Mouse (Mus musculus): ENCODE data around the gene Kcnip3. TPM values are rescaled to one million over a fixed set of nuclear protein-coding genes. Genes with fewer than 3 reads are reported as not detected.

Gene Kcnip3
- polyA plus RNA-seq, 1 experiment from 2014 or later, result 14.2 TPM

DNA sequence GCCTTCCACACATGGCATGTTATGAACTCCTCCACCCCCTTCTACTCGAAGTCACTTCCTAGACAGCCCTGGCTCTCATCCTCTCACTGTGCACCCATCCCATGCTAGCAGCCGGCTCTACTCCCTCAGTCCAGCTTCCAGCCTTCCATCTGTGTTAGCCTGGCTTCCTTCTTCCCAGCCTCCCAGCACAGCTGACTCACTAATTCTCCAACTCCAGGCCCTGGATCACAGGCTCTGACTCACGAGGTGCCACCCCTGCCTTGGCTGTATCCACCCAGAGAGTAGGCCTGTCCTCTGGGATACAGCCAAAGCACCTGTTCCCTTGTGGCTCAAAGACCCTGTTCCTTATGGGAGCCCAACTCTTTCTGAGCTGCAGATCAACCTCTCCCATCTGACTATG, 15.7 kb upstream of the Kcnip3 start:
- H3K27ac ChIP-seq, result no peak overlapping the region
- no peaks in the 10 kb centered on the region for H3K4me1 ChIP-seq (replicated peaks; ENCODE audit: control insufficient read depth, insufficient read depth, low read length)
- H3K27me3 ChIP-seq (ENCODE audit: control insufficient read depth, insufficient read depth, low read length), result peaks cover 39% of the 10 kb centered on the region
- no peak overlapping the region for H3K4me3 ChIP-seq (replicated peaks; ENCODE audit: low read length)
- H3K9ac ChIP-seq, result no peak overlapping the region
- H3K36me3 ChIP-seq (replicated peaks; ENCODE audit: control insufficient read depth, insufficient read depth), result no peaks in the 10 kb centered on the region
- no peak overlapping the region for H3K4me2 ChIP-seq (replicated peaks)
- no peak for ATAC-seq (ENCODE audit: low FRiP score)
- DNase-seq (ENCODE audit: low spot score), result no peak
- 76% methylated on average over 3 of the region's 3 CpGs for WGBS
- no peaks in the 10 kb centered on the region for H3K9me3 ChIP-seq (ENCODE audit: control insufficient read depth, low read length)

DNA sequence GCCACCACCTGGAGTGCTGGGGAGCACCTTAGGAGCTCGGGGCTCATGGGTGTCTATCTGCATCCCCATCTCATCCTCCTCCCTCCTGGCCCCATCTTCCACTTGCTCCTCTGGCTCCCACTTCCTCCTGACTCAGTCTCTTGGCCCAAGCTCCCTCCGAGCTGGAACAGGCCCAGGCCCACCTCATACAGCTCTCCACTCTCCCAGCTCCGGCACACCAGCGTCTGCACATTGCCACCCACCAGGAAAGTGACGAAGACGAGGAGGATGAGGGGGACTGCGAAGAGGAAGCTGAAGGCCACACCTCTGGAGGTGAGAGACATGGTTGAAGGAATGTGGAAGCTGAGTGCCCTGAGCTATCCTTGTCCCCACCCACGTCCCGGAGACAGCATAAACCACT, 13.5 kb upstream of the Kcnip3 start:
- no peaks in the 10 kb centered on the region for H3K9me3 ChIP-seq (ENCODE audit: control insufficient read depth, low read length)
- H3K4me1 ChIP-seq (replicated peaks; ENCODE audit: control insufficient read depth, insufficient read depth, low read length), result no peaks in the 10 kb centered on the region
- ATAC-seq (ENCODE audit: low FRiP score) (no peak), DNase-seq (ENCODE audit: low spot score) (no peak)
- peaks cover 17% of the 10 kb centered on the region for H3K27me3 ChIP-seq (ENCODE audit: control insufficient read depth, insufficient read depth, low read length)
- H3K4me2 ChIP-seq (replicated peaks), result no peak overlapping the region
- 86% methylated on average over 9 of the region's 9 CpGs for WGBS
- H3K4me3 ChIP-seq (replicated peaks; ENCODE audit: low read length), result no peak overlapping the region
- no peak overlapping the region for H3K9ac ChIP-seq
- H3K27ac ChIP-seq, result no peak overlapping the region
- no peaks in the 10 kb centered on the region for H3K36me3 ChIP-seq (replicated peaks; ENCODE audit: control insufficient read depth, insufficient read depth)

DNA sequence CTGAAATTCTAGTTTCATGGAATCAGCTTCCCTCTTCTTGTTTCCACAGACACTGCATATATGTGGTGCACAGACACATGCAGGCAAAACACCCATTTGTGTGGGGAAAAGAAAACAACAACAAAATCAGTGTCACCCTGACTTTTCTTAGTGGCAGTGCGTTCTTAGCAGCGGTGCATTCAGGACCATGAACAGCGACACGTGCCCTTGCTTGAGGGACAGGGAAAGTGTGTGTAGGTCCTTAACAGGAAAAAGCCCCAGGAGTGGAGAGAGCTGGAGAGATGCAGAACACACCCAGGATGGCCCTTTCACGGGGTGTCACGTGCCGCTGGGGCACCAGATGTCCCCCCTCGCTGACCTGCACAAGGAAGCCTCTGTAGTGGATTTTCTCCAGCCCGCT, 10.5 kb upstream of the Kcnip3 start:
- no peaks in the 10 kb centered on the region for H3K27me3 ChIP-seq (ENCODE audit: control insufficient read depth, insufficient read depth, low read length)
- no peaks in the 10 kb centered on the region for H3K9me3 ChIP-seq (ENCODE audit: control insufficient read depth, low read length)
- ATAC-seq (ENCODE audit: low FRiP score) (no peak), DNase-seq (ENCODE audit: low spot score) (no peak)
- no peaks in the 10 kb centered on the region for H3K36me3 ChIP-seq (replicated peaks; ENCODE audit: control insufficient read depth, insufficient read depth)
- H3K27ac ChIP-seq, result no peak overlapping the region
- no peak overlapping the region for H3K4me2 ChIP-seq (replicated peaks)
- no peak overlapping the region for H3K4me3 ChIP-seq (replicated peaks; ENCODE audit: low read length)
- H3K4me1 ChIP-seq (replicated peaks; ENCODE audit: control insufficient read depth, insufficient read depth, low read length), result no peaks in the 10 kb centered on the region
- WGBS, result 17% methylated on average over 9 of the region's 9 CpGs
- no peak overlapping the region for H3K9ac ChIP-seq

DNA sequence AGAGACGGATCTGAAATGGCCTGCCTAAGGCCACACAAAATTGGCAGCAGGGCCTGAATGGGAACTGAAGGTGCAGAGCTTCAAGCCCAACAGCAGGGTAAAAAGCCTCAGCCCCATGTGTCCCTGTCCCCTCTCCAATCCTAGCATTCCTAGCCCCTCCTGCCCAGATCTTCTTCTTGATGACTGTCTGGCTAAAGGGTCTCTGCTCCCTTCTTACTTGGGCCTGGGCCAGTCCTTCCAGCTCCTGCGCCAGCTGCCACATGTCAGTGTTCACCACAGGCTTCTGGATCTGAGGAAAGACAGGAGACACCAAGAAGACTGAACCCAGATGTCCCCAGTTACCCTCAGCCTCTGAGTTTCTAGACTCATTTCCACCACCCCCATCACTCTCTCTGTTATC, 9.7 kb upstream of the Kcnip3 start:
- H3K36me3 ChIP-seq (replicated peaks; ENCODE audit: control insufficient read depth, insufficient read depth), result no peaks in the 10 kb centered on the region
- no peaks in the 10 kb centered on the region for H3K27me3 ChIP-seq (ENCODE audit: control insufficient read depth, insufficient read depth, low read length)
- H3K9me3 ChIP-seq (ENCODE audit: control insufficient read depth, low read length), result no peaks in the 10 kb centered on the region
- no peak for DNase-seq (ENCODE audit: low spot score)
- H3K9ac ChIP-seq, result no peak overlapping the region
- no peak for ATAC-seq (ENCODE audit: low FRiP score)
- 89% methylated on average over 2 of the region's 2 CpGs for WGBS
- H3K4me2 ChIP-seq (replicated peaks), result no peak overlapping the region
- H3K27ac ChIP-seq, result no peak overlapping the region
- H3K4me3 ChIP-seq (replicated peaks; ENCODE audit: low read length), result no peak overlapping the region
- no peaks in the 10 kb centered on the region for H3K4me1 ChIP-seq (replicated peaks; ENCODE audit: control insufficient read depth, insufficient read depth, low read length)

DNA sequence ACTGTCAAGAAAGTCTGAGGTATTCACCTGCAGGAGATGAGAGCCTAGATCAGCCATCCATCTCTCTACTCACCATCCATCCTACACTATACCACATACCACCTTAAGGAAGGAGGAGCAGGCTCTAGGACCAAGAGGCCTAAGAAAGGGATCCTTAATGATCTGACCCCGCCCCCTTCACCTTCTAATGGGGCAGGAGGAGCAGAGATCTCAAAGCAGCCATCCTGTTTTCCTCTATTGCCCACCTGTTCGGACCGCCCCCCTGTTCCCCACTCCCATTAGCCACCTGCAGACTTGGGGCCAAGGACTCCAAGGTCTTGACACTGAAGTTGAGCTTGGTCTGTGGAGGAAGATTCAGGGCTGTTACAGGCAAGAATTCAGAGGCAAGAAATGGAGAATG, 8.5 kb upstream of the Kcnip3 start:
- no peaks in the 10 kb centered on the region for H3K9me3 ChIP-seq (ENCODE audit: control insufficient read depth, low read length)
- no peak for DNase-seq (ENCODE audit: low spot score)
- H3K4me1 ChIP-seq (replicated peaks; ENCODE audit: control insufficient read depth, insufficient read depth, low read length), result no peaks in the 10 kb centered on the region
- H3K9ac ChIP-seq, result no peak overlapping the region
- H3K27me3 ChIP-seq (ENCODE audit: control insufficient read depth, insufficient read depth, low read length), result no peaks in the 10 kb centered on the region
- H3K36me3 ChIP-seq (replicated peaks; ENCODE audit: control insufficient read depth, insufficient read depth), result no peaks in the 10 kb centered on the region
- H3K27ac ChIP-seq, result no peak overlapping the region
- no peak overlapping the region for H3K4me2 ChIP-seq (replicated peaks)
- no peak for ATAC-seq (ENCODE audit: low FRiP score)
- WGBS, result 81% methylated on average over 3 of the region's 3 CpGs
- H3K4me3 ChIP-seq (replicated peaks; ENCODE audit: low read length), result no peak overlapping the region

DNA sequence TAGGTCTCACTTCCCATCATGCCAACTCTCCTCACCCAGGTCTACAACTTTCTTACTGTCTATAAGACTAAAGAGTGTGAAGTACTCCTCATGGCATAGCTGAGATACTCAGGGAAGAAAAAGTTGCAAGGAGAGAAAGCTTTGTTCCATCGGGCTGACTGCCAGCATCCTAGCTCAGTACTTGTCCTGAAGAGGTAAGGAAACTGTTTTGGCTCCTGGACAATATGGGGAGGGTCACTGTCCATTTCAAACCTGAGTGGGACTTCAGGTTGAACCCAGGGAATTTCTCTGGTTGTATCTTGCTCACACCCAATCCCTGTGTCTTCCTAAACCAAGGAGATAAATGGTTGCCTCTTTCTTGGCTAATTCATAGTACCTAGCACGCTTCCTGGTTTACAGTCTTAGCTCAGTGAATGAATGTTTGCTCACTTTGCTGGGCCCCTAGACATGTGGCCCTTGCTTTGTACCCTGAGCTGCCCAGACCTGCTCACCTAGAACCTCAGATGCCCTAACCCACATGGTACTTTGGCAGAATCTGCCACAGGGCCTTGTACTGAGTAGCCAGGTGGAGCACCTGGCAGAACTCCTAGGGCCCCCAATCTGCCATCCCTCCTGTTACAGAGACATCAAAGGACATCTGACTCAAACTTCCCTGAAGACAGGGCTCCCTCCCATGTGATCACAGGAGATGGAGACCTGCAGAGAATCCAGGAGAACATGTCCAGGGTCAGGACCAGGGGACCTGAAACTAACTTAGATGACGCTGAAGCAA, 3.3 kb upstream of the Kcnip3 start:
- peaks cover 21% of the 10 kb centered on the region for H3K4me1 ChIP-seq (replicated peaks; ENCODE audit: control insufficient read depth, insufficient read depth, low read length)
- ATAC-seq (ENCODE audit: low FRiP score), result no peak
- 85% methylated on average over 3 of the region's 3 CpGs for WGBS
- no peak overlapping the region for H3K27ac ChIP-seq
- H3K9me3 ChIP-seq (ENCODE audit: control insufficient read depth, low read length), result no peaks in the 10 kb centered on the region
- no peaks in the 10 kb centered on the region for H3K36me3 ChIP-seq (replicated peaks; ENCODE audit: control insufficient read depth, insufficient read depth)
- H3K4me2 ChIP-seq (replicated peaks), result no peak overlapping the region
- H3K9ac ChIP-seq, result no peak overlapping the region
- no peak for DNase-seq (ENCODE audit: low spot score)
- H3K27me3 ChIP-seq (ENCODE audit: control insufficient read depth, insufficient read depth, low read length), result no peaks in the 10 kb centered on the region
- H3K4me3 ChIP-seq (replicated peaks; ENCODE audit: low read length), result no peak overlapping the region

DNA sequence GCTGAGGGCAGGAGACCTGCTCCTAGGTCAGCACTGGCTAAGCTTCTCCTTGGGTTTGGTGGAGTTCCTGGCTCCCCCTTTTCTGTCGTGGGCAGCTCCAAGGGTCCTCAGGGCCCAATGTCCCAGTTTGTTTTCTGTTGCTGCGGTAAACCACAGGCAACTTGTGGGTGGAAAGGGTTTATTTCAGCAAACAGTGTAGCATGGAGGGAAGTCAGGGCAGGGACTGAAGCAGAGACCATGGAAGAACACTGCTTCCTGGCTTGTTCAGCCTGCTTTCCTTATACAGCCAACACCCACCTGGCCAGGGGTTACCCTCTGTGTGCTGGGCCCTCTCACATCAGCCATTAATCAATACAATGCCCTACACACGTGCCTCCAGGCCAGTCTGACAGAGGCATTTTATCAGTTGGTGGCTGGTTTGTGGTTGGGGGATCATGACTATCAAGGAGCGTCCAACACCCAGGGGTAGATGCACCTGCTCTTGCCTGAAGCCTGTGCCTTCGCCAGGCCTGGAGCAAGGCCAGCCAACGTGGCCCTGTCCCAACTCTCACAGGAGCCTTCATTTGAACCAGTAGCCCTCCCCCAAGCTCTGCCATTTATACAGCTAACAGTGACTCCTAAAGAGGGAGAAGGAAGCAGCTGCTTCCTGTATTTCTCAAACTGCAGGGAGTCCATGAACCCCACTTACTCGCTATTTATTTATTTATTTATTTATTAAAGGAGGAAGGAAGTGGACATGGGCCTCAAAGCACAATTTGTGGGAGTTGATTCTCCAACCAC, 2.2 kb upstream of the Kcnip3 start:
- no peak overlapping the region for H3K4me2 ChIP-seq (replicated peaks)
- no peaks in the 10 kb centered on the region for H3K27me3 ChIP-seq (ENCODE audit: control insufficient read depth, insufficient read depth, low read length)
- ATAC-seq (ENCODE audit: low FRiP score) (no peak), DNase-seq (ENCODE audit: low spot score) (no peak)
- peaks cover 31% of the 10 kb centered on the region for H3K4me1 ChIP-seq (replicated peaks; ENCODE audit: control insufficient read depth, insufficient read depth, low read length)
- no peaks in the 10 kb centered on the region for H3K36me3 ChIP-seq (replicated peaks; ENCODE audit: control insufficient read depth, insufficient read depth)
- H3K9me3 ChIP-seq (ENCODE audit: control insufficient read depth, low read length), result no peaks in the 10 kb centered on the region
- H3K27ac ChIP-seq, result no peak overlapping the region
- no peak overlapping the region for H3K4me3 ChIP-seq (replicated peaks; ENCODE audit: low read length)
- H3K9ac ChIP-seq, result no peak overlapping the region
- 58% methylated on average over 7 of the region's 7 CpGs for WGBS

DNA sequence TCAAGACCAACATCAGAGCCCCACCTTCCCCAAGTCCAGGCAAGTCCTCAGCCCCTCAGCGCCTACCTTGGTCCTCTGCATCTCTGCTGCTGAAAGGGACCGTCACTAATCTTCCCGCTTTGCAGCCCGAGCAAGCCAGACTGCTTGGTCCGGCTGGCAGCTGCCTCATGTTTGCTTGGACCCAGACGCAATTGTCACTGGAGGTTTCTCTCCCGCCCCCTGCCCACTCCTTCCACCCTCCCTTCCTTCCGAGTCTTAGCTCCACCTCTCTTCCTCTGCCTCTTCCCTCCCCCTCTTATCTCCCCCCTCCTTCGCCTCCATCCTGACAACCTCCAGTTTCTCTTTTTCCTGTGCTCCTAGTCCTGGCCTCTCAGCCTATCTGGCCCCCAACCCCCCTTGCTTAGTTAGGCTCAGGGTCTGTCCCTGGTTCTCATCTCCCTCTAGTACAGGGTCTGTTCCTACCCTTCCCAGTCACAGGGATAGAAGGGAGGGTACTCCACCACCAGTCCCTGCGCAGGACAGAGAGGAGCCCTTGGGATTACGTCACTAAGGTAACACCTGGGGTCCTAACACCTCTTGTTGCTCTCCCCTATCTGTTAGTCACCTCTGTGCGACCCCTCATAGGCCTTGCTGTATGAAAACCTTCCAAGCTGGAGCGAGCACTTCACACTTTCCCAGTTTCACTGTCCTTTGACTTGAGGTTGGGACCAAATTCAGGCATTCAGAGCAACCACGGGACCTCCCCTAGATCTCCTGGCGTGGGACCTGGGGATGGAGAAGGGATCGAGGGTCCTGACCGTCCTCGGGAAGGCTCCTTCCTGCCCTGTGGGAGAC, 505 bp downstream of the Kcnip3 start:
- Histone ChIP-seq H3K36me3 (replicated peaks; ENCODE audit: control insufficient read depth, insufficient read depth) (no peaks in the 10 kb centered on the region), H3K27me3 (ENCODE audit: control insufficient read depth, insufficient read depth, low read length) (no peaks in the 10 kb centered on the region), H3K27ac (peak overlapping the region; percentile 82), H3K4me2 (replicated peaks) (peak overlapping the region; percentile 70), H3K4me3 (replicated peaks; ENCODE audit: low read length) (peak overlapping the region; percentile 38), H3K4me1 (replicated peaks; ENCODE audit: control insufficient read depth, insufficient read depth, low read length) (peaks cover 34% of the 10 kb centered on the region), H3K9ac (peak overlapping the region; percentile 70), H3K9me3 (ENCODE audit: control insufficient read depth, low read length) (no peaks in the 10 kb centered on the region)
- WGBS, result under 1% methylated on average over 18 of the region's 18 CpGs
- peak; percentile 43 for DNase-seq (ENCODE audit: low spot score)
- peak; percentile 68 for ATAC-seq (ENCODE audit: low FRiP score)

DNA sequence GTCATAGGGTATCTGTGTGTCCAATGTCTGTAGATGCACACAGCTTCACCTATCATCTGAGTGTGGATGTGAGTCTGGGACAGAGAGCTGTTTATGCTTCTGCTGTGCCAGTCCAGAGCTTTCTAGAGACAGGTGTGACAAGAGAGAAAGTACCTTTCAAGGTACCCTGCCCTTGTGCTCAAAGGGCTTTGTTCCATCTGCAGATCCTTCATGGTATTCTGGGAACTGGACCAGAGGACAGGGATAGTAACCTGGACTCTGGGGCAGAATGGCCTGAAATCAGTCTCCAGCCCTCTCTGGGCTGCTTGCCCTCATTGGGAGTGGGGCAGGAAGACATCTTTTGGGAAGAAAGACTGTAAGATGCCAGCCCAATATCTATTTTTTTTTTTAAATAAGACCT, 1.8 kb downstream of the Kcnip3 start:
- Histone ChIP-seq H3K27ac (no peak overlapping the region), H3K4me2 (replicated peaks) (peak overlapping the region; percentile 70), H3K4me3 (replicated peaks; ENCODE audit: low read length) (peak overlapping the region; percentile 38; the same call in 1 of the 2 replicates), H3K9me3 (ENCODE audit: control insufficient read depth, low read length) (no peaks in the 10 kb centered on the region), H3K27me3 (ENCODE audit: control insufficient read depth, insufficient read depth, low read length) (no peaks in the 10 kb centered on the region), H3K4me1 (replicated peaks; ENCODE audit: control insufficient read depth, insufficient read depth, low read length) (peaks cover 34% of the 10 kb centered on the region), H3K9ac (no peak overlapping the region), H3K36me3 (replicated peaks; ENCODE audit: control insufficient read depth, insufficient read depth) (no peaks in the 10 kb centered on the region)
- no peak for ATAC-seq (ENCODE audit: low FRiP score)
- DNase-seq (ENCODE audit: low spot score), result no peak
